Mouse (Mus musculus): ENCODE results near the gene Ormdl2.

DNA sequence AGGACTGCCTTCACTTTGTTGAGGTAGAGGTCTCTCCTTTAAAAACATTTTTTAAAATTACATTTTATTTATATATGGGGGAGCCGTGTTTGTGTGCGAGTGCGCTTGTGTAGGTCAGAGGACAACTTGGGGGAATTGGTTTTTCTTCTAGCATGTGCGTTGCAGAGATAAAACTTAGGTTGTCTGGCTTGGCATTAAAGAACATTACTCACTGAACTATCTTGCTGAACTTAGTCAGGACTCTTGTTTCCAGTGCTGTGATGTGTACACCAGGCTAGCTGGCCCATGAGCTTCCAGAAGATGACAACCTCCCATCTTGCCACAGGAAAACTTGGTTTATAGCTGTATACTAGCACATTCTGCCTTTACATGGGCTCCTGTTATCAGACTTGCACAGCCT, 25.2 kb upstream of the Ormdl2 start:
- TF ChIP-seq POLR2A (IDR thresholded peaks at IDR 0.05; ENCODE audit: borderline replicate concordance, extremely low read depth, low read depth, low read length): no peak
- TF ChIP-seq CTCF (IDR thresholded peaks at IDR 0.05; ENCODE audit: insufficient read depth, low read length): no peak

Data from lung, adult 2 months (tissue).